Mouse (Mus musculus) liver, embryonic 14.5 days (tissue): ENCODE data around the gene Macrod1. TPM values are rescaled to one million over a fixed set of nuclear protein-coding genes. Genes with fewer than 3 reads are reported as not detected.
A peak's percentile ranks its signal among the peaks of the same experiment; 100 is the strongest.

Source experiments
- ATAC-seq: fragments of 200-750 bp; cut with Nextera tagmentation; 2 replicates; pipeline ENCODE4 v1.8.0; 2017; ENCODE audit warnings: moderate number of reproducible peaks, mild to moderate bottlenecking, moderate library complexity; ENCODE audit not compliant: insufficient read depth
- DNase-seq, 3 experiments: peaks; one replicate each; pipeline ENCODE4 v3.0.0-alpha.2; 2012 to 2013; ENCODE audit warnings: low read depth in 3 of 3, low spot score in 3 of 3
- H3K27ac ChIP-seq: fragments of 300-500 bp; sonication (generic); 2 replicates; pipeline ENCODE4 v1.5.1; 2014; ENCODE audit warnings: moderate library complexity, mild to moderate bottlenecking, control low read depth, inconsistent platforms
- H3K27me3 ChIP-seq: fragments of 300-500 bp; sonication (generic); 2 replicates; pipeline ENCODE4 v1.6.1; 2014; ENCODE audit warnings: mild to moderate bottlenecking, low read length, moderate library complexity; ENCODE audit not compliant: control insufficient read depth, insufficient read depth
- H3K36me3 ChIP-seq: fragments of 300-500 bp; sonication (generic); replicated peaks from 2 replicates; pipeline ENCODE4 v1.6.1; 2014; ENCODE audit warnings: low read depth; ENCODE audit not compliant: control insufficient read depth, insufficient read depth
- H3K4me1 ChIP-seq, 2 experiments: fragments of 200-500 bp in 1 of 2; fragments of 300-500 bp in 1 of 2; sonication (generic) in 1 of 2; replicated peaks; 2 replicates each; pipeline ENCODE4 v1.6.1; 2012 to 2014; ENCODE audit warnings: antibody characterized with exemption in 1 of 2, inconsistent platforms in 1 of 2, low read length in 1 of 2; ENCODE audit not compliant: control insufficient read depth in 2 of 2, insufficient read depth in 2 of 2
- H3K4me2 ChIP-seq: fragments of 300-500 bp; sonication (generic); 2 replicates; pipeline ENCODE4 v1.6.1; 2014; ENCODE audit warnings: low read depth, mild to moderate bottlenecking, control low read depth, moderate library complexity
- H3K4me3 ChIP-seq, 2 experiments: fragments of 200-500 bp in 1 of 2; fragments of 300-500 bp in 1 of 2; sonication (generic) in 1 of 2; 2 replicates each; pipeline ENCODE4 v1.5.1; 2012 to 2014; ENCODE audit warnings: low read depth in 2 of 2, low read length in 2 of 2, mild to moderate bottlenecking in 2 of 2, control low read depth in 1 of 2, inconsistent platforms in 1 of 2, moderate library complexity in 1 of 2; ENCODE audit not compliant: insufficient read depth in 1 of 2
- H3K9ac ChIP-seq: fragments of 300-500 bp; sonication (generic); replicated peaks from 2 replicates; pipeline ENCODE4 v1.6.1; 2014; ENCODE audit warnings: mild to moderate bottlenecking, control low read depth, moderate library complexity
- H3K9me3 ChIP-seq: fragments of 300-500 bp; sonication (generic); 2 replicates; pipeline ENCODE4 v1.6.1; 2016; ENCODE audit warnings: low read length, mixed read lengths; ENCODE audit not compliant: control insufficient read depth
- CTCF ChIP-seq: IDR thresholded peaks from 2 replicates; pipeline ENCODE4 v1.5.1; 2016; ENCODE audit warnings: antibody characterized with exemption, low read depth, control low read depth
- EP300 ChIP-seq: IDR thresholded peaks from 2 replicates; pipeline ENCODE4 v1.6.1; 2016; ENCODE audit warnings: antibody characterized with exemption, low read depth
- WGBS: fragments of 180-500 bp; shearing (Covaris S2); extraction: QIAGEN DNeasy Blood & Tissue Kit; methylation state at CpG from one replicate; pipeline ENCODE4 v1.1.7; 2014; ENCODE audit not compliant: insufficient replicate concordance; 5-methylcytosine and 5-hydroxymethylcytosine counted together
- polyA plus RNA-seq, 2 experiments: library from polyadenylated mRNA; depleted of rRNA in 1 of 2; stranded (reverse) in 1 of 2; unstranded in 1 of 2; fragments of >200 nt; fragmentation: Nextera tagmentation in 1 of 2; extraction: Ambion mirVana in 1 of 2; gene quantifications; 2 replicates each; pipeline versions ENCODE4 v1.2.1 to v1.2.3; 2012 to 2014

Macrod1 gene
- polyA plus RNA-seq, 2 experiments, result 3.7 to 4.5 TPM

GRCm38 (mm10) chr19:7205326-7205725 lies 148.7 kb downstream of the Macrod1 start:
- peak overlapping the region; percentile 90 to 97 for H3K4me3 ChIP-seq
- H3K9me3 ChIP-seq, result no peaks in the 10 kb centered on the region
- H3K27ac ChIP-seq, result peak overlapping the region; percentile 93
- DNase-seq (no peak), ATAC-seq (no peak)
- WGBS, result 33% methylated on average over 7 of the region's 7 CpGs
- peak overlapping the region; percentile 88 for H3K9ac ChIP-seq
- no peak for TF ChIP-seq EP300
- TF ChIP-seq CTCF, result no peak
- no peaks in the 10 kb centered on the region for H3K27me3 ChIP-seq
- peaks cover 23% of the 10 kb centered on the region for H3K36me3 ChIP-seq
- H3K4me2 ChIP-seq, result peak overlapping the region; percentile 97
- H3K4me1 ChIP-seq, result peaks cover 13 to 14% of the 10 kb centered on the region in 2 experiments

GRCm38 (mm10) chr19:7205753-7206736 lies 149.4 kb downstream of the Macrod1 start, which contains the start of gene Otub1:
TSS of gene Otub1 (minus strand) at chr19:7206316.
- peak within 1 kb of the TSS; percentile 88 for H3K9ac ChIP-seq
- H3K4me1 ChIP-seq, result peaks cover 13 to 14% of the 10 kb centered on the region in 2 experiments
- H3K27ac ChIP-seq, result peak within 1 kb of the TSS; percentile 93
- under 1% methylated on average over 69 of the region's 79 CpGs for WGBS
- peak within 1 kb of the TSS; percentile 97 for H3K4me2 ChIP-seq
- ATAC-seq (peak; percentile 98), DNase-seq (peak; percentile 90 to 92 (median 92))
- H3K36me3 ChIP-seq, result peaks cover 20% of the 10 kb centered on the region
- 0 out of 2 replicates have a peak, but pooled peaks have one; percentile 1 for TF ChIP-seq CTCF
- TF ChIP-seq EP300, result no peak
- H3K9me3 ChIP-seq, result no peaks in the 10 kb centered on the region
- H3K4me3 ChIP-seq, result peak within 1 kb of the TSS; percentile 90 to 97
- no peaks in the 10 kb centered on the region for H3K27me3 ChIP-seq

- Histone ChIP-seq H3K9ac (no peak overlapping the region), H3K4me2 (no peak overlapping the region), H3K4me1 (peaks cover 8 to 15% of the 10 kb centered on the region in 2 experiments), H3K27ac (no peak overlapping the region), H3K27me3 (no peaks in the 10 kb centered on the region), H3K9me3 (no peaks in the 10 kb centered on the region), H3K4me3 (no peak overlapping the region), H3K36me3 (peaks cover 21% of the 10 kb centered on the region)
- 65% methylated on average over 7 of the region's 7 CpGs for WGBS
- DNase-seq, result no peak
- no peak for ATAC-seq
- TF ChIP-seq EP300 (no peak), CTCF (no peak)
These were observed 153.5 kb downstream of the Macrod1 start for GRCm38 (mm10) chr19:7209907-7210646.

GRCm38 (mm10) chr19:7212216-7212615 lies 155.6 kb downstream of the Macrod1 start:
- H3K27me3 ChIP-seq, result no peaks in the 10 kb centered on the region
- H3K4me2 ChIP-seq, result no peak overlapping the region
- DNase-seq (no peak), ATAC-seq (no peak)
- no peak overlapping the region for H3K27ac ChIP-seq
- peaks cover 15 to 19% of the 10 kb centered on the region in 2 experiments for H3K4me1 ChIP-seq
- H3K9me3 ChIP-seq, result no peaks in the 10 kb centered on the region
- no peak overlapping the region for H3K4me3 ChIP-seq
- WGBS, result 81% methylated on average over 1 of the region's 1 CpGs
- peaks cover 28% of the 10 kb centered on the region for H3K36me3 ChIP-seq
- no peak overlapping the region for H3K9ac ChIP-seq
- TF ChIP-seq CTCF (no peak), EP300 (no peak)
